Comparison of ENCODE assay signal across 9 mouse cellular contexts in genomic region chr2:144330960-144331371, GRCm38 (mm10). TPM values are rescaled to one million over a fixed set of nuclear protein-coding genes. Genes with fewer than 3 reads are reported as not detected.
DNase-seq lines count a peak whose midpoint lies in the region; ATAC-seq lines count a peak whose summit lies in the region.
"Had no signal": no experiment of that assay in that cellular context is flagged by ENCODE, and none has a peak within 500 bp of the region (broad histone marks: within the 10 kb centered on the region; RNA-seq: fewer than 3 reads in every experiment).

No protein-coding gene starts in this region.

- H3K4me3 ChIP-seq in heart, embryonic 11.5 days (ENCODE audit: low read depth, low read length): peak overlapping the region; percentile 55
- H3K4me3 ChIP-seq in forebrain, embryonic 13.5 days: peak overlapping the region; percentile 49
- H3K4me3 ChIP-seq in neural tube, embryonic 14.5 days (ENCODE audit: low read depth, low read length): peak overlapping the region; percentile 50

- H3K4me2 ChIP-seq in heart, embryonic 11.5 days: peak overlapping the region; percentile 97
- peak overlapping the region; percentile 91 for H3K4me2 ChIP-seq in forebrain, embryonic 13.5 days
- H3K4me2 ChIP-seq in neural tube, embryonic 14.5 days (ENCODE audit: low read depth, low read length): peak overlapping the region; percentile 92

- H3K36me3 ChIP-seq in heart, embryonic 11.5 days (ENCODE audit: control insufficient read depth, insufficient read depth, low read length): no peaks in the 10 kb centered on the region
- no peaks in the 10 kb centered on the region for H3K36me3 ChIP-seq in forebrain, embryonic 13.5 days (ENCODE audit: poor library complexity, severe bottlenecking)
- H3K36me3 ChIP-seq in neural tube, embryonic 14.5 days (ENCODE audit: control insufficient read depth, insufficient read depth, low read length): no peaks in the 10 kb centered on the region

- peak overlapping the region; percentile 54; the same call in 1 of the 2 replicates for H3K9ac ChIP-seq in heart, embryonic 11.5 days (ENCODE audit: low read depth, low read length)
- peak overlapping the region; percentile 57 for H3K9ac ChIP-seq in forebrain, embryonic 13.5 days
- H3K9ac ChIP-seq in neural tube, embryonic 14.5 days (replicated peaks; ENCODE audit: low read depth, low read length): peak overlapping the region; percentile 37

- under 1% methylated on average over 50 of the region's 50 CpGs for WGBS in heart, embryonic 11.5 days (ENCODE audit: insufficient replicate concordance)
- under 1% methylated on average over 35 of the region's 50 CpGs for WGBS in forebrain, embryonic 13.5 days
- 1% methylated on average over 37 of the region's 50 CpGs for WGBS in neural tube, embryonic 14.5 days

- no peaks in the 10 kb centered on the region for H3K9me3 ChIP-seq in heart, embryonic 11.5 days (replicated peaks; ENCODE audit: control insufficient read depth, low read length)
- H3K9me3 ChIP-seq in forebrain, embryonic 13.5 days (replicated peaks): no peaks in the 10 kb centered on the region
- H3K9me3 ChIP-seq in neural tube, embryonic 14.5 days (ENCODE audit: control insufficient read depth, low read length): no peaks in the 10 kb centered on the region

- peak; percentile 40 for ATAC-seq in heart, embryonic 11.5 days (replicated peaks; ENCODE audit: insufficient number of reproducible peaks, low FRiP score, low TSS enrichment)
- ATAC-seq in forebrain, embryonic 13.5 days: peak; percentile 57
- peak; percentile 56; the same call in 1 of the 2 replicates for ATAC-seq in neural tube, embryonic 14.5 days (ENCODE audit: low read depth)

- peaks cover 72% of the 10 kb centered on the region for H3K27me3 ChIP-seq in heart, embryonic 11.5 days (ENCODE audit: control insufficient read depth, insufficient read depth, low read length)
- peaks cover 89% of the 10 kb centered on the region for H3K27me3 ChIP-seq in forebrain, embryonic 13.5 days
- peaks cover 30% of the 10 kb centered on the region for H3K27me3 ChIP-seq in neural tube, embryonic 14.5 days (ENCODE audit: control insufficient read depth, insufficient read depth, low read length)

- peaks cover 14% of the 10 kb centered on the region for H3K4me1 ChIP-seq in heart, embryonic 11.5 days (ENCODE audit: control insufficient read depth, insufficient read depth, low read length)
- peaks cover 32% of the 10 kb centered on the region for H3K4me1 ChIP-seq in forebrain, embryonic 13.5 days
- peaks cover 15% of the 10 kb centered on the region for H3K4me1 ChIP-seq in neural tube, embryonic 14.5 days (ENCODE audit: control insufficient read depth, insufficient read depth, low read length)

- intact Hi-C loops in left cerebral cortex, postnatal 14 days (cut with DNase I): no loop called here

- no peak for DNase-seq in heart, adult 9 months (ENCODE audit: low spot score in 2 of 2)
- DNase-seq in ZHBTc4 (ENCODE audit: low read depth, low spot score): peak; percentile 57
- DNase-seq in kidney, adult 11 months: peak; percentile 40
- peak; percentile 32 to 52 for DNase-seq in lung, adult 18-20 months
- DNase-seq in left cerebral cortex, postnatal 14 days (ENCODE audit: low spot score in 2 of 2): no peak

- no peak overlapping the region for H3K27ac ChIP-seq in heart, embryonic 11.5 days (ENCODE audit: low read depth, low read length)
- no peak overlapping the region for H3K27ac ChIP-seq in forebrain, embryonic 13.5 days
- no peak overlapping the region for H3K27ac ChIP-seq in neural tube, embryonic 14.5 days (ENCODE audit: low read depth, low read length)

RNA-seq across cellular contexts. Expression of gene Ovol2, which starts 1.0 kb away (rescaled TPM):
- polyA plus RNA-seq in heart, embryonic 11.5 days (2014; fragmentation: Nextera tagmentation; extraction: Ambion mirVana): 0.10 TPM in 1 of 2 replicates, not detected in the other
- not detected in 2 replicates for polyA plus RNA-seq in forebrain, embryonic 13.5 days (2015; fragmentation: Nextera tagmentation; extraction: Ambion mirVana)
- polyA plus RNA-seq in neural tube, embryonic 14.5 days (2014; fragmentation: Nextera tagmentation; extraction: Ambion mirVana): 0.35 TPM in 1 of 2 replicates, not detected in the other
- 1 to 10 TPM; 5.3 to 6.7 TPM for total RNA-seq in left cerebral cortex, postnatal 14 days (2021)
- total RNA-seq: adrenal gland, adult 18-20 months had no signal

RNA-seq across cellular contexts. Expression of gene Kat14, which starts 37.8 kb away (rescaled TPM):
- 25.0 and 30.8 TPM in 2 replicates for polyA plus RNA-seq in heart, embryonic 11.5 days (2014; fragmentation: Nextera tagmentation; extraction: Ambion mirVana)
- polyA plus RNA-seq in forebrain, embryonic 13.5 days (2015; fragmentation: Nextera tagmentation; extraction: Ambion mirVana): 29.8 and 39.3 TPM in 2 replicates
- polyA plus RNA-seq in neural tube, embryonic 14.5 days (2014; fragmentation: Nextera tagmentation; extraction: Ambion mirVana): 21.5 and 27.4 TPM in 2 replicates
- 10 to 100 TPM; 32.0 to 33.7 TPM for total RNA-seq in left cerebral cortex, postnatal 14 days (2021)

RNA-seq across cellular contexts. Expression of gene Pet117, which starts 37.8 kb away (rescaled TPM):
- 2.3 TPM in 1 of 2 replicates, not detected in the other for polyA plus RNA-seq in heart, embryonic 11.5 days (2014; fragmentation: Nextera tagmentation; extraction: Ambion mirVana)
- 2.8 and 3.6 TPM in 2 replicates for polyA plus RNA-seq in forebrain, embryonic 13.5 days (2015; fragmentation: Nextera tagmentation; extraction: Ambion mirVana)
- polyA plus RNA-seq in neural tube, embryonic 14.5 days (2014; fragmentation: Nextera tagmentation; extraction: Ambion mirVana): not detected in 2 replicates
- 1 to 10 TPM; 4.7 to 9.4 TPM for total RNA-seq in left cerebral cortex, postnatal 14 days (2021)

Comparison
In these comparisons a context has a peak if more than half of its experiments do, and no peak if none do; other contexts are left out.
1. DNase-seq: peak in ZHBTc4 (single experiment), kidney, adult 11 months (single experiment) and lung, adult 18-20 months (2 of 2); none in heart, adult 9 months (0 of 2) and left cerebral cortex, postnatal 14 days (0 of 2).
2. Peak in every context shown above with its lines, with median percentiles within 50 percentile points of each other: ATAC-seq, H3K4me2 ChIP-seq, H3K4me3 ChIP-seq and H3K9ac ChIP-seq.